Mouse (Mus musculus) megakaryocyte, adult 5-6 weeks (primary cell): ENCODE data around the gene Rfk. TPM values are rescaled to one million over a fixed set of nuclear protein-coding genes. Genes with fewer than 3 reads are reported as not detected.

Source experiments
- ATAC-seq: 2 replicates; pipeline ENCODE4 v1.8.0; 2016; ENCODE audit warnings: mild to moderate bottlenecking, inconsistent platforms; ENCODE audit not compliant: poor library complexity, severe bottlenecking
- total RNA-seq, 2 experiments: library from RNA; stranded (forward) in 1 of 2; stranded (reverse) in 1 of 2; fragments of 153-499, 151-499 nt in 1 of 2; fragments of 221-1000, 200-1000 nt in 1 of 2; gene quantifications; 2 replicates each; pipeline versions ENCODE4 v1.2.3 to v1.2.4; 2015 to 2017

Gene Rfk
- total RNA-seq, 2 experiments from 2014 or later, result 24.0 to 70.8 TPM

GRCm38 (mm10) chr19:17443581-17443980, 49.7 kb downstream of the Rfk start:
- ATAC-seq, result no peak

Other genes with a start within 250 kb of the Rfk start
- gene Gcnt1, start 21.2 kb upstream of the Rfk start, total RNA-seq (2015), result 44.5 and 46.8 TPM in 2 replicates
- 45.1 and 51.0 TPM in 2 replicates for gene Gcnt1, start 21.2 kb upstream of the Rfk start, total RNA-seq (2017)